Mouse (Mus musculus): Measurements from ENCODE around the gene Mslnl. TPM values are rescaled to one million over a fixed set of nuclear protein-coding genes. Genes with fewer than 3 reads are reported as not detected.

Mslnl gene
- total and polyA plus RNA-seq, 2 experiments from 2014 or later = 0.10 TPM; not detected in 1

DNA sequence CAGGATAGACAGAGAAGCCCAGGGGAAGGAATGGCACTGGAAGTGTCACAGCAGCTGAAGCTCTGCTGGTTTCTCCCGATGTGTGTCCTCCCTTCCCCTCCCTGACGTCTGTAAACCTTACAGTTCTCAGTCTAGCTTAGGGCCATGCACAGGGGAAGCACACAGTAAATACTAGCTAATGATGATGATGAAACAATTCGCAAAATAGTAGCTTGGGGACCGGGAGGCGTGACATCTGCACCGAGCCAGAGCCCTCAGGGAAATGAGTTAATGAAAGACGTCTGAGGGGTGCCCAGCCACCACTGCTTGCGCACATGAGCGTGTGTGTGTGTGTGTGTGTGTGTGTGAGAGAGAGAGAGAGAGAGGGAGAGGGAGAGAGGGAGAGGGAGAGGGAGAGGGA lies 33.5 kb downstream of the Mslnl start:
- 56% methylated on average over 9 of the region's 9 CpGs for WGBS
- Histone ChIP-seq H3K9ac (no peak overlapping the region), H3K4me1 (ENCODE audit: insufficient read depth) (peaks cover 3% of the 10 kb centered on the region), H3K27ac (ENCODE audit: low read depth, low read length) (no peak overlapping the region), H3K36me3 (ENCODE audit: insufficient read depth) (no peaks in the 10 kb centered on the region), H3K9me3 (ENCODE audit: low read length) (no peaks in the 10 kb centered on the region), H3K27me3 (ENCODE audit: insufficient read depth, low read length) (no peaks in the 10 kb centered on the region), H3K4me2 (ENCODE audit: low read depth) (no peak overlapping the region), H3K4me3 (ENCODE audit: low read depth, low read length) (no peak overlapping the region)
- ATAC-seq (no peak), DNase-seq (no peak)
- TF ChIP-seq CTCF (IDR thresholded peaks at IDR 0.05; ENCODE audit: low read depth) = no peak

DNA sequence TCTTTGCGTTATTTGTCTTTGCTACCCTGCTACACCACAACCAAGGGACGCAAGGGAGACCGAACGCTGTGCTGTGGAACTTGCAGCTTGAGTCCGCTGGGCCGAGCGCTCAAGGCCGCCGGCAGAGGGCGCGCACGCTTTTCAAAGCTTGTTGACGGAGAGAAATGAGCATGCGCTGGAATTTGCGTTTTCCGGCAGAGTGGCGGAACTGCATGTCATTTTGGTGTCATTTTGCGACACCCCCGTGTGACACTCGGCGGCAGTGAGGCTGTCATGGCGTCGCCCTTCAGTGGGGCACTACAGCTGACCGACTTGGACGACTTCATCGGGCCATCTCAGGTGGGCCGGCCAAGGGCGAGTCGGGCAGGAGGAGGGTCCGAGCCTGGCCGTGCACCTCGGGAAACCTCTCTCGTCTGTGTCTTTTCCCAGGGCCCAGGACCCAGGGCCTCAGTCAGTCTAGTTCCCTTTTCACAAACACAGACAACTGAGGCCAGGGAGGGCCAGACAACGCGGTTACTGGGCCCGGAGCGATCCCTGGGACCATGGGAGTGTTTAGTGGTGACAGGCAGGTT lies 37.8 kb downstream of the Mslnl start, which contains the start of gene Narfl:
Gene Narfl, plus strand, starts transcription at position 228 of the 572 bp plus-strand sequence.
- peak within 1 kb of the TSS; percentile 69 for H3K4me3 ChIP-seq (ENCODE audit: low read depth, low read length)
- DNase-seq (peak; percentile 98), ATAC-seq (peak; percentile 93)
- peak within 1 kb of the TSS; percentile 76 for H3K9ac ChIP-seq
- H3K9me3 ChIP-seq (ENCODE audit: low read length) = no peaks in the 10 kb centered on the region
- H3K27ac ChIP-seq (ENCODE audit: low read depth, low read length) = no peak within 1 kb of the TSS
- peak; percentile 99 for TF ChIP-seq CTCF (IDR thresholded peaks at IDR 0.05; ENCODE audit: low read depth)
- peak within 1 kb of the TSS; percentile 84 for H3K4me2 ChIP-seq (ENCODE audit: low read depth)
- WGBS = 2% methylated on average over 37 of the region's 37 CpGs
- H3K4me1 ChIP-seq (ENCODE audit: insufficient read depth) = peaks cover 5% of the 10 kb centered on the region
- peaks cover 4% of the 10 kb centered on the region; the same call in 1 of the 2 replicates for H3K36me3 ChIP-seq (ENCODE audit: insufficient read depth)
- no peaks in the 10 kb centered on the region for H3K27me3 ChIP-seq (ENCODE audit: insufficient read depth, low read length)

DNA sequence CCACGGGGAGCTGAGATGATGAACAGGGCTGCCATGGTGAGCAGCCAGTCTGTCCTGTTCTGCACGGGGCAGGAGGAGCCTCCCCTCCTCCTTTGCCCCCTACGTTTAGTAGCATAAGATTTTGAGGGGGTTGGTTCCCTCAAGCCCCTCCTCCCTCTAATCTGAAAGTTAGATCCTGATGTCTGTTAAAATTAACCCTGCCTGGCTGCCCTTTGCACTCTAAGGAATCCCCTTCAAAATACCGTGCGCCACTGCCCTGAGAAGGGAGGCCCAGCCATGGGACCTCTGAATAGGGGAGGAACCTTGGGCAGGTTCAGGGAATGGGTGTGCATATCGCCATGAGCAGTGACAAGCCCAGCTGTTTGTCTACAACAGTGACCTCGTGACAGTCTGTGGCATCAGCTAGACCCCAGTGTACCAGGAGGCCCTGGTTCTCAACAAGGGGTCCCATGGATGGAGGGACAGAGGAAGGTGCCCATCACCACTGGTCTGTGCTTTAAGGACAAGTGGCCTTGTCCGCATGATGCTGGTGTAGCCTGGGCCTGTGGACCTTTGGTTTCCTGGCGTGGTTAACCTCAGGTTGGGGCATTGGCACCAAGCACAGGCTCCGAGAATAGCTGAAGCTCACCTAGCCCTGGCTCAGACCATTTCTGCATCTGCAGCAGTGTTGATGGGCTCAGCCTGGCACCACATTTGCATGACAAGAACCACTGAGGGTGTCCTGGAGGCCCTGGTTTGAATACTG lies 39.6 kb downstream of the Mslnl start:
- Histone ChIP-seq H3K4me1 (ENCODE audit: insufficient read depth) (peaks cover 5% of the 10 kb centered on the region), H3K4me2 (ENCODE audit: low read depth) (no peak overlapping the region), H3K9ac (no peak overlapping the region), H3K27me3 (ENCODE audit: insufficient read depth, low read length) (no peaks in the 10 kb centered on the region), H3K4me3 (ENCODE audit: low read depth, low read length) (no peak overlapping the region), H3K9me3 (ENCODE audit: low read length) (no peaks in the 10 kb centered on the region), H3K27ac (ENCODE audit: low read depth, low read length) (no peak overlapping the region), H3K36me3 (ENCODE audit: insufficient read depth) (peaks cover 15% of the 10 kb centered on the region)
- 85% methylated on average over 10 of the region's 10 CpGs for WGBS
- no peak for TF ChIP-seq CTCF (IDR thresholded peaks at IDR 0.05; ENCODE audit: low read depth)
- ATAC-seq (no peak), DNase-seq (no peak)

DNA sequence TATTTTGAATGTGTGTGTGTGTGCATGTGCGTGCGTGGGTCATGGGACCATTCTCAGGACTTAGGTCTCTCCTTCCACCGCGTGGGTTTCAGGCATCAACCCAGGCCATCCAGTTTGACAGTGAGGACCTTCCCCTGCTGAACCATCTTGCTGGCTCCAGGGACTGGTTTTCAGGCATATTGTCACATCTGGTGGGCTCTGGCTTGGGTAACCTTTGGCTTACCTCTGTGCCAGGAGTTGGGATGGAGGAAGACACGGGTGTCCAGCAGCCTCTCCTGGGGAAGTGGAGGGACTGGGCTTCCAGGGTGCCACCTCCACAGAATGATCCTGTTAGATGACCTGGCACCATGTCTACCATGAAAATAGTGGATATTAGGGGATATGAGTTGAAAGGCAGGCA lies 42.1 kb downstream of the Mslnl start:
- TF ChIP-seq CTCF (IDR thresholded peaks at IDR 0.05; ENCODE audit: low read depth) = no peak
- peaks cover 36% of the 10 kb centered on the region for H3K36me3 ChIP-seq (ENCODE audit: insufficient read depth)
- H3K4me2 ChIP-seq (ENCODE audit: low read depth) = no peak overlapping the region
- H3K4me3 ChIP-seq (ENCODE audit: low read depth, low read length) = no peak overlapping the region
- peaks cover 5% of the 10 kb centered on the region for H3K4me1 ChIP-seq (ENCODE audit: insufficient read depth)
- H3K27ac ChIP-seq (ENCODE audit: low read depth, low read length) = no peak overlapping the region
- H3K27me3 ChIP-seq (ENCODE audit: insufficient read depth, low read length) = no peaks in the 10 kb centered on the region
- DNase-seq (no peak), ATAC-seq (no peak)
- 96% methylated on average over 5 of the region's 5 CpGs for WGBS
- H3K9ac ChIP-seq = no peak overlapping the region
- no peaks in the 10 kb centered on the region for H3K9me3 ChIP-seq (ENCODE audit: low read length)

DNA sequence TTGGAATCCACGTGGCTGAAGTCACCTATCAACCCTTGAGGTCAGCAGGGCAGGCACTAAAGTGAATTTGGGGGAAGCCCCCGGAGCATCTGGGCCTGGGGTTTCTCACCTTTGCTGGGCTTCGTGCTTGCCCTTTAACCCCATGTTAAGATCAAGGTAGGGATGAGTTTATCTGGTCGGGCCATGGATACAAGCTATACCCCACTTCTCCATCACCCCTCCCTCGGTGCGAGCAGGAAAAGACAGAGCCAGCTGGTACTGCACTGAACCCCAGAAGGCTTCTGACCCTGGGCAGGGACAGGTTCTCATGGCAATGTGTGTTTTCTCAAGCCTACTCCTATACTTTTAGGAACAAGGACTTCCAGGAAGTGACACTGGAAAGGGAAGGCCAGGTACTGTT lies 45.5 kb downstream of the Mslnl start:
- Histone ChIP-seq H3K9me3 (ENCODE audit: low read length) (no peaks in the 10 kb centered on the region), H3K27me3 (ENCODE audit: insufficient read depth, low read length) (no peaks in the 10 kb centered on the region), H3K36me3 (ENCODE audit: insufficient read depth) (peaks cover 49% of the 10 kb centered on the region), H3K9ac (no peak overlapping the region), H3K4me2 (ENCODE audit: low read depth) (no peak overlapping the region), H3K4me1 (ENCODE audit: insufficient read depth) (peaks cover 6% of the 10 kb centered on the region), H3K27ac (ENCODE audit: low read depth, low read length) (no peak overlapping the region), H3K4me3 (ENCODE audit: low read depth, low read length) (no peak overlapping the region)
- DNase-seq (no peak), ATAC-seq (no peak)
- TF ChIP-seq CTCF (IDR thresholded peaks at IDR 0.05; ENCODE audit: low read depth) = no peak
- WGBS = 78% methylated on average over 6 of the region's 6 CpGs

DNA sequence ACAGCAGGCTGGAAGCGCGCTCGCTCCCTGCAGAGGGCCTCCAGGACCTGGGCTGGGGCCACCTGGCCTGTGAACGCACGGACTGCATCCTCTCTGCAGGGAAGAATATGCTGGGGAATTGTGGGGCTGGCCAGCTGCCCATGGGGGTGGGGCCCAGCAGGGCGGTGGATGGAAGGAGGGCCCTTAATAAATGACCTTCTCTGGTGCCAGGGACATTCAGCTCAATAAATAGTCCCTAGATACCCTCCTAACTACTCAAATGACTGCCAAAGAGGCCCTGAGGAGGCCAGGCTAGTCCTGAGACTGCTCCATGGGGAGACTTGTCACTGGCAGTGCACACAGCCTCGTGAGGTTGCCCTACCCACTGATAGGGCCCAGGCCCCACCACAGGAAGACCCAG lies 47.2 kb downstream of the Mslnl start:
- Histone ChIP-seq H3K27ac (ENCODE audit: low read depth, low read length) (no peak overlapping the region), H3K4me1 (ENCODE audit: insufficient read depth) (peaks cover 6% of the 10 kb centered on the region), H3K4me3 (ENCODE audit: low read depth, low read length) (no peak overlapping the region), H3K27me3 (ENCODE audit: insufficient read depth, low read length) (no peaks in the 10 kb centered on the region), H3K36me3 (ENCODE audit: insufficient read depth) (peaks cover 51% of the 10 kb centered on the region), H3K9ac (no peak overlapping the region; the same call in 1 of the 2 replicates), H3K4me2 (ENCODE audit: low read depth) (no peak overlapping the region), H3K9me3 (ENCODE audit: low read length) (no peaks in the 10 kb centered on the region)
- ATAC-seq (no peak), DNase-seq (no peak)
- no peak for TF ChIP-seq CTCF (IDR thresholded peaks at IDR 0.05; ENCODE audit: low read depth)
- WGBS = 62% methylated on average over 7 of the region's 7 CpGs

DNA sequence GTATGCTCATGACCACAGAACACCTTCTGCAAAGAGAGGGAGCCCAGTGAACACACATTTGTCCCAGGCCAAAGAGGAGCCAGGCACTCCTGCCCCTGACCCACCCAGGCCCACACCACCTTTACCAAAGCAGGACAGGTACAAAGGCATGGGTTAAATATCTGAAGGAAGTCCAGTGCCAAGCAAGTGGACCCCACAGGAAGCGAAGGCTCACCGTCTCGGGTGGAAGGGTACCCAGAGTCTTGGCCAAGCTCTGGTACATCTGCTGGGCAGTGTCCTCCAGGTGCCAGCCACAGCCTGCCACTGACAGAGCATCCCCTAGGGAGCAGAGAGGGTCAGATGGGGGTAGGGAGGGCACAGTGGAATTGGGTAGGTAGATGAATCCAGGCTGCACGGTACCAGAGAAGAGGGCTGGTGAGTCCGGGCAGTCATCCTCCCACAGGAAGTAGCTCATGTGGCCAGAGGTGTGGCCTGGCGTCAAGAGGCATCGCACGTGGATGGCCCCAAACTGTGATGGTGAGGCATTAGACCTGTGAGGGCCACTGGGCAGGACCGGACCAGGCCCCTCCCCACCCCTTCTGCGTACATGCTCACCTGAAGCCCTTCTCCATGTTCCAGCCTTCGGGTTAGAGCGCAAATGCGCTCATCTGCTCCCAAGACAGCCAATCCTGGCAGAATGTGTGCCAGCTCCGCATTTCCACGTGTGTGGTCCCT lies 48.2 kb downstream of the Mslnl start:
- H3K9ac ChIP-seq = peak overlapping the region; percentile 70
- no peaks in the 10 kb centered on the region for H3K9me3 ChIP-seq (ENCODE audit: low read length)
- H3K4me1 ChIP-seq (ENCODE audit: insufficient read depth) = peaks cover 6% of the 10 kb centered on the region
- no peak for DNase-seq
- no peak for TF ChIP-seq CTCF (IDR thresholded peaks at IDR 0.05; ENCODE audit: low read depth)
- peak overlapping the region; percentile 82 for H3K4me2 ChIP-seq (ENCODE audit: low read depth)
- no peak for ATAC-seq
- no peaks in the 10 kb centered on the region for H3K27me3 ChIP-seq (ENCODE audit: insufficient read depth, low read length)
- H3K27ac ChIP-seq (ENCODE audit: low read depth, low read length) = no peak overlapping the region
- H3K36me3 ChIP-seq (ENCODE audit: insufficient read depth) = peaks cover 51% of the 10 kb centered on the region
- 72% methylated on average over 15 of the region's 15 CpGs for WGBS
- H3K4me3 ChIP-seq (ENCODE audit: low read depth, low read length) = peak overlapping the region; percentile 70
